Mouse (Mus musculus): ENCODE measurements at regions not wholly inside any gene's neighbourhood (a gene's known extent, or its start where the extent isn't known, plus 50 kb on each side); places are given as distances from the start of the nearest gene placed in this dataset.

- TF ChIP-seq ZKSCAN1 (IDR thresholded peaks at IDR 0.05; ENCODE audit: borderline replicate concordance, low read depth, low read length) (no peak), SIN3A (IDR thresholded peaks at IDR 0.05; ENCODE audit: low read length) (no peak), ZC3H11A (IDR thresholded peaks at IDR 0.05; ENCODE audit: low read depth, low read length) (no peak)
These were observed 148.5 kb downstream of the Hira start (continued) for GRCm38 (mm10) chr16:19025227-19025932.

- peak overlapping the region; percentile 98 for H3K9ac ChIP-seq (ENCODE audit: insufficient read depth, low read depth)
- in situ Hi-C loops (cut with MboI; ENCODE audit: low pct_ligation_motif_present, low pct_unique_long_range_greater_than_20kb, low sequenced_read_pairs) (loop anchor here (5.0 kb wide), 1 partner anchor 35 kb away; no protein-coding TSS in a partner anchor), dilution Hi-C loops (cut with MboI; ENCODE audit: extremely low pct_ligation_motif_present, extremely low pct_unique_long_range_greater_than_20kb, low sequenced_read_pairs) (no loop called here)
- H3K9me3 ChIP-seq (replicated peaks; ENCODE audit: low read length) = no peaks in the 10 kb centered on the region
- no peaks in the 10 kb centered on the region; the same call in 1 of the 2 replicates for H3K79me2 ChIP-seq (replicated peaks; ENCODE audit: control insufficient read depth, extremely low read depth, insufficient read depth, poor library complexity, severe bottlenecking)
- H3K4me3 ChIP-seq (replicated peaks in 1 of 3; ENCODE audit: low read depth in 2 of 3, low read length in 2 of 3, poor library complexity in 1 of 3) = no peak overlapping the region
- DNase-seq (ENCODE audit: extremely low read depth) = peak; percentile 91
- H3K4me2 ChIP-seq (ENCODE audit: insufficient read depth, low read depth, poor library complexity, severe bottlenecking) = peak overlapping the region; percentile 55
- no peak for TF ChIP-seq USF1 (IDR thresholded peaks at IDR 0.05; ENCODE audit: low read depth, low read length)
- peak; percentile 100 for TF ChIP-seq IRF4 (IDR thresholded peaks at IDR 0.05; ENCODE audit: low read depth, low read length)
- TF ChIP-seq EP300 (IDR thresholded peaks at IDR 0.05; ENCODE audit: low read length) = peak; percentile 100
- peak; percentile 96 for TF ChIP-seq MYC (IDR thresholded peaks at IDR 0.05; ENCODE audit: low read depth, low read length)
- TF ChIP-seq TBP (conservative IDR thresholded peaks at IDR 0.05; ENCODE audit: low read depth, low read length) = peak; percentile 81
- TF ChIP-seq ETS1 (conservative IDR thresholded peaks at IDR 0.05; ENCODE audit: low read depth, low read length) = peak; percentile 91
- TF ChIP-seq E2F4 (IDR thresholded peaks at IDR 0.05; ENCODE audit: insufficient replicate concordance, low read depth, low read length) = peak; percentile 79; the same call in 1 of the 2 replicates
- peak; percentile 96 for TF ChIP-seq JUN (IDR thresholded peaks at IDR 0.05; ENCODE audit: insufficient read depth, low read depth, low read length)
- peak; percentile 94 for TF ChIP-seq JUND (conservative IDR thresholded peaks at IDR 0.05; ENCODE audit: low read depth, low read length)
- TF ChIP-seq ELF1 (IDR thresholded peaks at IDR 0.05; ENCODE audit: low read depth, low read length) = no peak
- no peak; the same call in 1 of the 2 replicates for TF ChIP-seq SMC3 (IDR thresholded peaks at IDR 0.05; ENCODE audit: low read depth, low read length)
- TF ChIP-seq RAD21 (IDR thresholded peaks at IDR 0.05; ENCODE audit: low read depth, low read length) = peak; percentile 24
- TF ChIP-seq MAFK (IDR thresholded peaks at IDR 0.05; ENCODE audit: insufficient replicate concordance, low read length) = peak; percentile 80; the same call in 1 of the 2 replicates
- TF ChIP-seq TCF12 (IDR thresholded peaks at IDR 0.05; ENCODE audit: low read depth, low read length) = peak; percentile 100
- peak; percentile 100 for TF ChIP-seq MEF2A (IDR thresholded peaks at IDR 0.05; ENCODE audit: borderline replicate concordance, low read depth, low read length)
- peak; percentile 92 for TF ChIP-seq MAX (IDR thresholded peaks at IDR 0.05; ENCODE audit: low read length)
- TF ChIP-seq ZC3H11A (IDR thresholded peaks at IDR 0.05; ENCODE audit: low read depth, low read length) = no peak
- peak; percentile 81 for TF ChIP-seq BHLHE40 (IDR thresholded peaks at IDR 0.05; ENCODE audit: low read depth, low read length)
- TF ChIP-seq CHD1 (IDR thresholded peaks at IDR 0.05; ENCODE audit: low read depth, low read length) = peak; percentile 95
- peak; percentile 93 for TF ChIP-seq SIN3A (IDR thresholded peaks at IDR 0.05; ENCODE audit: low read length)
- TF ChIP-seq MAZ (IDR thresholded peaks at IDR 0.05; ENCODE audit: low read depth, low read length) = peak; percentile 96
- TF ChIP-seq CHD2 (IDR thresholded peaks at IDR 0.05; ENCODE audit: low read length) = peak; percentile 96
- TF ChIP-seq HCFC1 (IDR thresholded peaks at IDR 0.05; ENCODE audit: low read depth, low read length) = no peak
- TF ChIP-seq ZMIZ1 (IDR thresholded peaks at IDR 0.05; ENCODE audit: low read depth, low read length) = 0 out of 2 replicates have a peak, but pooled peaks have one; percentile 71
- no peak for TF ChIP-seq MXI1 (IDR thresholded peaks at IDR 0.05; ENCODE audit: low read depth, low read length)
- TF ChIP-seq GABPA (IDR thresholded peaks at IDR 0.05; ENCODE audit: insufficient replicate concordance, low read depth, low read length) = no peak
- TF ChIP-seq ZNF384 (IDR thresholded peaks at IDR 0.05; ENCODE audit: low read depth, low read length) = no peak; the same call in 1 of the 2 replicates
- TF ChIP-seq KAT2A (IDR thresholded peaks at IDR 0.05; ENCODE audit: insufficient replicate concordance, low read length) = peak; percentile 63; the same call in 1 of the 2 replicates
- TF ChIP-seq RCOR1 (conservative IDR thresholded peaks at IDR 0.05; ENCODE audit: low read depth, low read length) = peak; percentile 91
- no peak for TF ChIP-seq UBTF (IDR thresholded peaks at IDR 0.05; ENCODE audit: low read depth, low read length)
- peaks cover 35 to 95% of the 10 kb centered on the region in 2 experiments for H3K4me1 ChIP-seq (ENCODE audit: control insufficient read depth in 1 of 2, insufficient read depth in 2 of 2)
- H3K36me3 ChIP-seq (replicated peaks in 1 of 2; ENCODE audit: control insufficient read depth in 1 of 2, insufficient read depth in 1 of 2, low read length in 1 of 2) = peaks cover 0 to 50% of the 10 kb centered on the region in 2 experiments
- no peaks in the 10 kb centered on the region for H3K27me3 ChIP-seq (replicated peaks)
- peak overlapping the region; percentile 100 for H3K27ac ChIP-seq (ENCODE audit: insufficient read depth, low read depth)
These were observed 150.3 kb downstream of the Hira start for GRCm38 (mm10) chr16:19027096-19027495.

Data from CH12.LX (cell line).